Mouse (Mus musculus) ES-E14 (cell line): ENCODE measurements around the gene Btg3. TPM values are rescaled to one million over a fixed set of nuclear protein-coding genes. Genes with fewer than 3 reads are reported as not detected.

Experiments used
- DNase-seq: peaks from one replicate; pipeline ENCODE4 v3.0.0-alpha.2; 2013; ENCODE audit warnings: low read depth, low spot score
- H3K27ac ChIP-seq: 2 replicates; pipeline ENCODE4 v1.5.1; 2012; ENCODE audit warnings: low read depth, mild to moderate bottlenecking, low read length, moderate library complexity, mixed read lengths; ENCODE audit not compliant: poor library complexity, insufficient read depth, severe bottlenecking
- H3K36me3 ChIP-seq: 2 replicates; pipeline ENCODE4 v1.6.1; 2012; ENCODE audit warnings: mild to moderate bottlenecking, low read length, moderate library complexity, mixed read lengths; ENCODE audit not compliant: control insufficient read depth, poor library complexity, insufficient read depth, severe bottlenecking
- H3K4me1 ChIP-seq, 2 experiments: fragments of 150-350 bp in 1 of 2; sonication (generic) in 1 of 2; 2 replicates each; pipeline ENCODE4 v1.6.1; 2012; ENCODE audit warnings: low read length in 2 of 2, mild to moderate bottlenecking in 1 of 2, mixed read lengths in 1 of 2; ENCODE audit not compliant: control insufficient read depth in 2 of 2, insufficient read depth in 2 of 2, poor library complexity in 1 of 2
- H3K4me3 ChIP-seq, 2 experiments: fragments of 150-350 bp in 1 of 2; sonication (generic) in 1 of 2; 2 replicates each; pipeline ENCODE4 v1.5.1; 2012; ENCODE audit warnings: low read length in 2 of 2, low read depth in 1 of 2, mild to moderate bottlenecking in 1 of 2, mixed read lengths in 1 of 2; ENCODE audit not compliant: insufficient read depth in 1 of 2, poor library complexity in 1 of 2, severe bottlenecking in 1 of 2
- H3K9ac ChIP-seq: 2 replicates; pipeline ENCODE4 v1.6.1; 2012; ENCODE audit warnings: low read depth, mild to moderate bottlenecking, low read length, mixed read lengths; ENCODE audit not compliant: poor library complexity, insufficient read depth, severe bottlenecking
- H3K9me3 ChIP-seq: fragments of 150-350 bp; sonication (generic); 2 replicates; pipeline ENCODE4 v1.6.1; 2012; ENCODE audit warnings: low read depth, mild to moderate bottlenecking, low read length; ENCODE audit not compliant: control insufficient read depth, insufficient read depth
- CHD2 ChIP-seq: IDR thresholded peaks from 2 replicates; pipeline ENCODE4 v1.6.1; 2014; ENCODE audit warnings: mild to moderate bottlenecking, low read depth, low read length, inconsistent platforms
- HCFC1 ChIP-seq: IDR thresholded peaks from 2 replicates; pipeline ENCODE4 v1.6.1; 2012; ENCODE audit warnings: low read length, inconsistent platforms, borderline replicate concordance; ENCODE audit not compliant: insufficient read depth
- MAFK ChIP-seq: IDR thresholded peaks from 2 replicates; pipeline ENCODE4 v1.6.1; 2014; ENCODE audit warnings: mild to moderate bottlenecking, low read depth, low read length, inconsistent platforms; ENCODE audit not compliant: insufficient read depth
- ZC3H11A ChIP-seq: IDR thresholded peaks from 2 replicates; pipeline ENCODE4 v1.6.1; 2012; ENCODE audit warnings: low read depth, mild to moderate bottlenecking, inconsistent platforms, low read length, borderline replicate concordance
- ZNF384 ChIP-seq: IDR thresholded peaks from 2 replicates; pipeline ENCODE4 v1.6.1; 2012; ENCODE audit warnings: low read depth, low read length, inconsistent platforms
- in situ Hi-C, 2 experiments: fragments of 600-800 bp; cut with MboI; formaldehyde crosslinking; loops; one replicate each; pipeline ENCODE4 v1.15.1; 2025; ENCODE audit warnings: low sequenced_read_pairs in 2 of 2, inconsistent platforms in 1 of 2; ENCODE audit not compliant: unreplicated experiment in 2 of 2
- total RNA-seq: library from RNA; depleted of rRNA; stranded (reverse); fragments of 300-350 nt; gene quantifications from 2 replicates; pipeline ENCODE4 v1.2.3, GENCODE M21; 2012

The Btg3 gene
- total RNA-seq, 1 experiment = 27.9 TPM

GRCm38 (mm10) chr16:78389986-78390385, 13.0 kb upstream of the Btg3 start:
- no peaks in the 10 kb centered on the region for H3K36me3 ChIP-seq
- H3K9ac ChIP-seq = no peak overlapping the region
- no peaks in the 10 kb centered on the region for H3K9me3 ChIP-seq
- no peaks in the 10 kb centered on the region for H3K4me1 ChIP-seq
- no peak overlapping the region for H3K4me3 ChIP-seq
- TF ChIP-seq HCFC1 (no peak), MAFK (no peak), ZNF384 (no peak), CHD2 (no peak), ZC3H11A (no peak)
- in situ Hi-C loops = no loop called here
- no peak for DNase-seq
- no peak overlapping the region for H3K27ac ChIP-seq

GRCm38 (mm10) chr16:78389122-78389521, 12.1 kb upstream of the Btg3 start:
- no peaks in the 10 kb centered on the region for H3K9me3 ChIP-seq
- no peak overlapping the region for H3K9ac ChIP-seq
- H3K4me3 ChIP-seq = no peak overlapping the region
- in situ Hi-C loops = no loop called here
- TF ChIP-seq HCFC1 (no peak), ZNF384 (no peak), MAFK (no peak), CHD2 (no peak), ZC3H11A (no peak)
- H3K27ac ChIP-seq = no peak overlapping the region
- no peaks in the 10 kb centered on the region for H3K4me1 ChIP-seq
- no peak for DNase-seq
- H3K36me3 ChIP-seq = no peaks in the 10 kb centered on the region

- TF ChIP-seq CHD2 (no peak), HCFC1 (no peak), ZC3H11A (no peak), ZNF384 (no peak), MAFK (no peak)
- Histone ChIP-seq H3K4me1 (peaks cover 3 to 5% of the 10 kb centered on the region in 2 experiments; a peak in 3 of 4 replicates), H3K36me3 (no peaks in the 10 kb centered on the region), H3K9me3 (no peaks in the 10 kb centered on the region), H3K4me3 (no peak overlapping the region), H3K27ac (no peak overlapping the region), H3K9ac (no peak overlapping the region)
- no peak for DNase-seq
- in situ Hi-C loops = no loop called here
Observed at GRCm38 (mm10) chr16:78378493-78378892, 1.5 kb upstream of the Btg3 start.

GRCm38 (mm10) chr16:78375821-78376691, 936 bp downstream of the Btg3 start:
- H3K4me3 ChIP-seq = peak overlapping the region; percentile 71 to 98
- in situ Hi-C loops = no loop called here
- no peaks in the 10 kb centered on the region for H3K9me3 ChIP-seq
- H3K9ac ChIP-seq = peak overlapping the region; percentile 95
- peak overlapping the region; percentile 63 for H3K27ac ChIP-seq
- H3K4me1 ChIP-seq = peaks cover 3 to 5% of the 10 kb centered on the region in 2 experiments; a peak in 3 of 4 replicates
- H3K36me3 ChIP-seq = peaks cover 8% of the 10 kb centered on the region
- no peak for TF ChIP-seq HCFC1
- no peak for TF ChIP-seq CHD2
- no peak for TF ChIP-seq ZNF384
- TF ChIP-seq MAFK = no peak
- no peak for TF ChIP-seq ZC3H11A
- DNase-seq = no peak
